Mouse (Mus musculus): ENCODE data around the gene Epha1. TPM values are rescaled to one million over a fixed set of nuclear protein-coding genes. Genes with fewer than 3 reads are reported as not detected.
A peak's percentile ranks its signal among the peaks of the same experiment; 100 is the strongest.

The Epha1 gene
- total and polyA plus RNA-seq, 3 experiments = not detected

- TF ChIP-seq JUN (IDR thresholded peaks at IDR 0.05; ENCODE audit: insufficient read depth, low read depth, low read length) (no peak), NELFE (IDR thresholded peaks at IDR 0.05; ENCODE audit: low read depth, low read length) (no peak), PAX5 (IDR thresholded peaks at IDR 0.05; ENCODE audit: low read length) (no peak), MAZ (IDR thresholded peaks at IDR 0.05; ENCODE audit: low read depth, low read length) (no peak), MAFK (IDR thresholded peaks at IDR 0.05; ENCODE audit: insufficient replicate concordance, low read length) (no peak), POLR2A (IDR thresholded peaks at IDR 0.05; ENCODE audit: low read depth, low read length) (no peak), MAX (IDR thresholded peaks at IDR 0.05; ENCODE audit: low read length) (no peak), MEF2A (IDR thresholded peaks at IDR 0.05; ENCODE audit: borderline replicate concordance, low read depth, low read length) (no peak), ZMIZ1 (IDR thresholded peaks at IDR 0.05; ENCODE audit: low read depth, low read length) (no peak), POLR2AphosphoS2 (IDR thresholded peaks at IDR 0.05; ENCODE audit: low read depth, low read length) (no peak), USF1 (IDR thresholded peaks at IDR 0.05; ENCODE audit: low read depth, low read length) (no peak), ELF1 (IDR thresholded peaks at IDR 0.05; ENCODE audit: low read depth, low read length) (no peak), ZNF384 (IDR thresholded peaks at IDR 0.05; ENCODE audit: low read depth, low read length) (no peak), E2F4 (IDR thresholded peaks at IDR 0.05; ENCODE audit: insufficient replicate concordance, low read depth, low read length) (no peak), JUND (conservative IDR thresholded peaks at IDR 0.05; ENCODE audit: low read depth, low read length) (no peak), USF2 (conservative IDR thresholded peaks at IDR 0.05; ENCODE audit: low read depth, low read length) (no peak)
- no peak overlapping the region for H3K4me2 ChIP-seq (ENCODE audit: insufficient read depth, low read depth, poor library complexity, severe bottlenecking)
- H3K27ac ChIP-seq (ENCODE audit: insufficient read depth, low read depth) = no peak overlapping the region
- no peak for DNase-seq (ENCODE audit: extremely low read depth)
- no peaks in the 10 kb centered on the region for H3K79me2 ChIP-seq (replicated peaks; ENCODE audit: control insufficient read depth, extremely low read depth, insufficient read depth, poor library complexity, severe bottlenecking)
- H3K27me3 ChIP-seq (replicated peaks) = no peaks in the 10 kb centered on the region
- H3K4me3 ChIP-seq (replicated peaks in 1 of 3; ENCODE audit: low read depth in 2 of 3, low read length in 2 of 3, poor library complexity in 1 of 3) = no peak overlapping the region
- dilution Hi-C loops (cut with MboI; ENCODE audit: extremely low pct_ligation_motif_present, extremely low pct_unique_long_range_greater_than_20kb, low sequenced_read_pairs) = no loop called here
- H3K4me1 ChIP-seq (ENCODE audit: control insufficient read depth in 1 of 2, insufficient read depth in 2 of 2) = peaks cover 8 to 40% of the 10 kb centered on the region in 2 experiments
- in situ Hi-C loops (cut with MboI; ENCODE audit: low pct_ligation_motif_present, low pct_unique_long_range_greater_than_20kb, low sequenced_read_pairs) = no loop called here
- no peaks in the 10 kb centered on the region for H3K36me3 ChIP-seq (replicated peaks in 1 of 2; ENCODE audit: control insufficient read depth in 1 of 2, insufficient read depth in 1 of 2, low read length in 1 of 2)
- no peak overlapping the region for H3K9ac ChIP-seq (ENCODE audit: insufficient read depth, low read depth)
- no peaks in the 10 kb centered on the region for H3K9me3 ChIP-seq (replicated peaks; ENCODE audit: low read length)
Observed at GRCm38 (mm10) chr6:42398998-42399397, 25.9 kb upstream of the Epha1 start.

- H3K4me1 ChIP-seq (ENCODE audit: control insufficient read depth in 1 of 2, insufficient read depth in 2 of 2) = peaks cover 8 to 40% of the 10 kb centered on the region in 2 experiments
- in situ Hi-C loops (cut with MboI; ENCODE audit: low pct_ligation_motif_present, low pct_unique_long_range_greater_than_20kb, low sequenced_read_pairs) = no loop called here
- no peaks in the 10 kb centered on the region for H3K9me3 ChIP-seq (replicated peaks; ENCODE audit: low read length)
- H3K36me3 ChIP-seq (replicated peaks in 1 of 2; ENCODE audit: control insufficient read depth in 1 of 2, insufficient read depth in 1 of 2, low read length in 1 of 2) = no peaks in the 10 kb centered on the region
- TF ChIP-seq HCFC1 (IDR thresholded peaks at IDR 0.05; ENCODE audit: low read depth, low read length) (no peak), UBTF (IDR thresholded peaks at IDR 0.05; ENCODE audit: low read depth, low read length) (no peak), JUN (IDR thresholded peaks at IDR 0.05; ENCODE audit: insufficient read depth, low read depth, low read length) (peak; percentile 40; the same call in 1 of the 2 replicates), ZC3H11A (IDR thresholded peaks at IDR 0.05; ENCODE audit: low read depth, low read length) (no peak), SIN3A (IDR thresholded peaks at IDR 0.05; ENCODE audit: low read length) (no peak), CHD1 (IDR thresholded peaks at IDR 0.05; ENCODE audit: low read depth, low read length) (no peak), EP300 (IDR thresholded peaks at IDR 0.05; ENCODE audit: low read length) (no peak), GABPA (IDR thresholded peaks at IDR 0.05; ENCODE audit: insufficient replicate concordance, low read depth, low read length) (no peak), ETS1 (conservative IDR thresholded peaks at IDR 0.05; ENCODE audit: low read depth, low read length) (peak; percentile 25; the same call in 1 of the 2 replicates), ZKSCAN1 (IDR thresholded peaks at IDR 0.05; ENCODE audit: borderline replicate concordance, low read depth, low read length) (no peak), USF2 (conservative IDR thresholded peaks at IDR 0.05; ENCODE audit: low read depth, low read length) (no peak), ZNF384 (IDR thresholded peaks at IDR 0.05; ENCODE audit: low read depth, low read length) (no peak), JUND (conservative IDR thresholded peaks at IDR 0.05; ENCODE audit: low read depth, low read length) (no peak), POLR2A (IDR thresholded peaks at IDR 0.05; ENCODE audit: low read depth, low read length) (no peak), KAT2A (IDR thresholded peaks at IDR 0.05; ENCODE audit: insufficient replicate concordance, low read length) (no peak), RAD21 (IDR thresholded peaks at IDR 0.05; ENCODE audit: low read depth, low read length) (no peak), PAX5 (IDR thresholded peaks at IDR 0.05; ENCODE audit: low read length) (no peak)
- H3K4me3 ChIP-seq (replicated peaks in 1 of 3; ENCODE audit: low read depth in 2 of 3, low read length in 2 of 3, poor library complexity in 1 of 3) = no peak overlapping the region
- dilution Hi-C loops (cut with MboI; ENCODE audit: extremely low pct_ligation_motif_present, extremely low pct_unique_long_range_greater_than_20kb, low sequenced_read_pairs) = no loop called here
- peak; percentile 48 for DNase-seq (ENCODE audit: extremely low read depth)
- H3K9ac ChIP-seq (ENCODE audit: insufficient read depth, low read depth) = no peak overlapping the region
- H3K27ac ChIP-seq (ENCODE audit: insufficient read depth, low read depth) = no peak overlapping the region
- H3K4me2 ChIP-seq (ENCODE audit: insufficient read depth, low read depth, poor library complexity, severe bottlenecking) = no peak overlapping the region
- no peaks in the 10 kb centered on the region for H3K79me2 ChIP-seq (replicated peaks; ENCODE audit: control insufficient read depth, extremely low read depth, insufficient read depth, poor library complexity, severe bottlenecking)
- no peaks in the 10 kb centered on the region for H3K27me3 ChIP-seq (replicated peaks)
Observed at GRCm38 (mm10) chr6:42398285-42398684, 25.2 kb upstream of the Epha1 start.

Measured in CH12.LX (cell line).